Mouse (Mus musculus) ovary, postnatal 10 days (tissue): ENCODE measurements at regions not wholly inside any gene's neighbourhood (a gene's known extent, or its start where the extent isn't known, plus 50 kb on each side); places are given as distances from the start of the nearest gene placed in this dataset.

Experiments used
- DNase-seq: peaks from one replicate; pipeline ENCODE4 v3.0.0; 2022; ENCODE audit warnings: low spot score

DNA sequence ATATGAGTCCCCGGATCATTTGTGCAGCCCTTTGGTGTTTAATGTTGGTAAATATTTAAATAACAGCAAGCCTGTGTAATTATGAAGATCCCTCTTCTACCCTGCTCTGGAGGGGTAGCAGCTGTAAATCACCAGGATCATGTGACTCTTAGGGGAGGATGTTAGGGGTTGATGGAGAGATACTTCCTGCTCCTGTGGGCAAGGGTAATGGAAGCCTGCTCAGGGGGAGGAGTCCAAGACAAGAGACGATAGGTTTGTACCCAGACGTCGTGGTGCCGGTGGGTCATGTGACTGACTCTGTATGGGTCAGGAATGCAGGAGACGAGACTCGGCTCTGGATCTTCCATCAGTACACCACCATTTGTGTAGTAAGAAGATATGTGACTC lies 166.7 kb downstream of the Cdh26 start:
- no peak for DNase-seq

DNA sequence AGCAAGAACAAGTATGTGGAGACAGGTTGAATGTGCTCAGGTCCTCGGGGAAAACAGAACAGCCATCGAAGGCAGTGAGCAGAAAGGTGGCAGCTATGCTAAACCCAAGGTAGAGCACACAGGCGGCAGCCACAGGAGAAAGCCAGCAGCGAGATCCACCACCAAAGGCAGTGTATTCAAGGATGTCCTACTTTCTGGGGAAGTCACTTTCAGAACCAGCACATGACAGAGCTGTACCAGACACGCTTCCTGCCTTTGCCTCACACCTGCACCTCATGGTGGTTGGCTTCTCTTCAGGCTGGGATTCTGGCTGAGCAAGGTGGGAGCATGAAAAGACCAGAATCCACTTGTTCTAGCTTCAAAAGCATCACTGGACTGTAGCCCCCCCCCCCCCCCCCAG lies 168.0 kb downstream of the Cdh26 start:
- no peak for DNase-seq

DNA sequence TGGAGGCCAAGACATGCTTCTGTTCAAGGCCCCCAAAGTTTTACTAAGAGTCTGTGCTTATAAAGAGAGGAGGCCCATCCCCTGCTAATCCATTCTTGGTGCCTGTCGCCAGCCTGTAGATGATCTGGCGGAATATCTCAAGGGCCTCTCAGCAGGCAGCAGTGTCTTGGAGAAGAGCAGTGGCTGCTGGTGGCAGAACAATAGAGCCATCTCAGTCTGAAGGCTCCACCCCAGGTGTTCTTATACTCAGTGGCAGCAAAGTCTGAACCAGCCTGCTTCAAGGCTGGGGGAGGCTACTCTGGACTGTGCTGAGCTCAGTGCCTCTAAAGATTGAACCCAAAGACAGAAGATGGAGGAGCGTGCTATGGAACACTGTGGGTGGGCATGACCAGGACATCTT lies 168.5 kb downstream of the Cdh26 start:
- DNase-seq, result no peak

GRCm38 (mm10) chr2:178603443-178603842 lies 173.1 kb downstream of the Cdh26 start:
- DNase-seq, result no peak

DNA sequence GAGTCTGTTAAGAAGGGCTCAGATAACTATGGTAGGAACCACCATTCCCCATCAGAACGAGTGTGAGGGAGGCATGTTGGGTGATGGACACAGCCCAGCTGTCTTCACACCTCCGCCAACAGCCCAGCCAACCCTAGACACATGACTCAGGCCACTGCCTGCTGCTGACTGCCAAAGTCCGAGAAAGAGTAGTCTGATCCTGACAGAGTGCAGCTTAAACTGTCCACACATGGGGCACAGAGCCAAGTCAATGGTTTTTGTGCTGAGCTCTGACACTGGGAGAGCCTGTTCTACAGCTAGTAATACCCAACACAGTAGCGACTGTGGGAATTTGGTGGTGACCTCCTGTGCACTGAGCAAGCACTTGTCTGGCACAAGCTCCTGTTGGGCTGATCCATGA lies 176.4 kb downstream of the Cdh26 start:
- DNase-seq, result peak; percentile 18

- no peak for DNase-seq
These were observed 180.1 kb downstream of the Cdh26 start for GRCm38 (mm10) chr2:178610211-178610975.

GRCm38 (mm10) chr2:178614761-178615160 lies 184.4 kb downstream of the Cdh26 start:
- no peak for DNase-seq

DNA sequence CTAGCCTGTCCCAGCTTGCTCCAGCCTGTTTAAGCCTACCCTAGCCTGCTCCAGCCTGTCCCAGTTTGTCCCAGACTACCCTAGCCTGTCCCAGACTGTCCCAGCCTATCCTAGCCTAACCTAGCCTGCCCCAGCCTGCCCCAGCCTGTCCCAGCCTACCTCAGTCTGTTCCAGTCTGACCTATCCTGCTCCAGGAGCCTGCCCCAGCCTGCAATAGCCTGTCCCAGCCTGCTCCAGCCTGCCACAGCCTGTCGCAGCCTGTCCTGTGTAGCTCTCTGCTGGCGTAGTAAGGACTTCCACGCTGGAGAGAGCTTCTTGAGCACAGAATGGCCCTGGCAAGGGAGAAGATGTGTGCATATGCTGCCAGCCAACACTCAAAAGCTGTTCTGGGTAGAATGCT lies 192.5 kb downstream of the Cdh26 start:
- no peak for DNase-seq

- no peak for DNase-seq
These were observed 194.1 kb downstream of the Cdh26 start for GRCm38 (mm10) chr2:178624475-178624874.

- no peak for DNase-seq
These were observed 194.6 kb downstream of the Cdh26 start for GRCm38 (mm10) chr2:178624907-178625306.

GRCm38 (mm10) chr2:178629756-178630155 lies 199.4 kb downstream of the Cdh26 start:
- no peak for DNase-seq

- DNase-seq, result no peak
These were observed 200.2 kb downstream of the Cdh26 start for GRCm38 (mm10) chr2:178630511-178630910.

GRCm38 (mm10) chr2:178631336-178631735 lies 201.0 kb downstream of the Cdh26 start:
- no peak for DNase-seq

DNA sequence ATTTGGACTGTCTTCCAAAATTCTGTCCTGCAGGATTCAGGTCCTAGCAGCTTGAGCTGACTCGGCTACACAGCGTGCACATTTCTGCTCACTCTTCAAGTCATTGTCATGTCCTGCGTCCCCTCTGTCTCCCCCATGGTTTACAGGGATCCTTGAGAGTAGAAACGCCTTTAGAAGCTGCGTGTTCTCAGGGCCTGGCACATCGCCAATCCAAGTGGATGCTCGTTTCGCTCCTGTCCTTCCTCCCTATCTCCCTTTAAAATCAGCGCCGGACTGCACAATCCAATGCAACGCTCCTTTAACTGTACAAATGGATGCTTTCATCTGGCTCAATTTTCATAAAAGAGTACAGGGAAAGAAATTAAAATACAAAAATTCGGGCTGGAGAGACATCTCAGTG lies 201.6 kb downstream of the Cdh26 start:
- DNase-seq, result no peak

- DNase-seq, result no peak
These were observed 202.7 kb downstream of the Cdh26 start for GRCm38 (mm10) chr2:178632831-178633585.

DNA sequence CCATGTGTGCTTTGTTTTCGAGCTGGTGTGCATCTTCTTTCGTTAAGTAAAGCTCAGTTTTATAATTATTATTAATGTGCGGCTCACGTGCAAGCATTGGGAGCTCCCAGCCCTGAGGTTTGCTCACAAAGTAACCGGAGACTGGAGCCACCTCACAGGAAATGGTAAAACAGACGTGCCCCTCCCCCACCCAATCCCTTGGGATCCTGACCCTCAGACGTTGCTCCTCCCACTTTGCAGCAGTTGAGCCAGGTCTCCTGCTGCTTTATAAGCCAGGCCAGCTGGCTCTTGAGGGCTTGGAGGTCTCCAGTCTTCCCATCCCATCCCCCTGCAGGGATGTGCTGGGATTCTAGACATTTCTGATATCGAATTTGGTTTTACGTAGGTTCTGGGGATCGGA lies 203.8 kb downstream of the Cdh26 start:
- no peak for DNase-seq

- no peak for DNase-seq
These were observed 205.4 kb downstream of the Cdh26 start for GRCm38 (mm10) chr2:178635685-178636084.

GRCm38 (mm10) chr2:178636901-178637300 lies 206.6 kb downstream of the Cdh26 start:
- DNase-seq, result no peak

DNA sequence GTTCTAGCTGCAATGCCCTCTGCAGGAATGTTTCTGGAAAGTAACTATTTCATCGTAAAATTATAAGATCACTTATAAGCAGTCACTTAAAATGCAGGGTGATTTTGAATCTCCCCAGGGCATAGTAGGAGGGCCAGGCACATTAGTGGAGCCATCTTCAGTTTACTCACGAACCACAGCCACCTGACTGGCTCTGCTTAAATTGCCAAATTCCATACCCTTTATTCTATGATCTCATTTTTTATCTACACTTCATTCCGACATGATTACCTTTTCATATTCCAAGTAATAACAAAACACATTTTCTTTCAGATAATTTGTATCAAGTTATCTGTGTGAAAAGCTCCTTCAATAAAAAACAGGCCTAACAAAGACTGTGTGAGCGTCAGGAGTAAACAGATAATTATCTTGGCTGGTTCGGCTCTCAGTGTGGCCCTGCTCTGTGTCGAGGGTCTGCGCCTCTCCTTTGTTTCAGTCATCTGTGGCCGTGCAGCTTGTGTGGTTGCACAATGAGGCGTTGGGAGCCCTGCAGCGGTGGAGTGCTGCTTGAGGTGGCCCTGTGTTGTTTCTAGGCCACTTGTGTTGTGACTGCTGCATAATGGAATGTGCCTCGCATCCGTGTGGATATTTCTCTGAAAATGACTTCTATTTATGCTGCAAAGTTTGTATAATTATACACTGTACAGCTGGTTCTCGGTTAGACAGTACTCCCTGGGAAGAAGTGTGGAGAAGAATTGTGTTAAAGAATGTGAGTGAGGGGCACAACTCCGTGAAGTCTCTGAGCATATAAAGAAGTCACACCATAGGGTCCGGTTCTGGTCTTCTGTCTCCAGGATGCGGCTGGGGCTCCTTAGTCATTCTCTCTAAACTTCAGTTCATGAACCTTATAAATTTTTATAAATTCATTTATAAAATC lies 212.1 kb downstream of the Cdh26 start:
- DNase-seq, result no peak

DNA sequence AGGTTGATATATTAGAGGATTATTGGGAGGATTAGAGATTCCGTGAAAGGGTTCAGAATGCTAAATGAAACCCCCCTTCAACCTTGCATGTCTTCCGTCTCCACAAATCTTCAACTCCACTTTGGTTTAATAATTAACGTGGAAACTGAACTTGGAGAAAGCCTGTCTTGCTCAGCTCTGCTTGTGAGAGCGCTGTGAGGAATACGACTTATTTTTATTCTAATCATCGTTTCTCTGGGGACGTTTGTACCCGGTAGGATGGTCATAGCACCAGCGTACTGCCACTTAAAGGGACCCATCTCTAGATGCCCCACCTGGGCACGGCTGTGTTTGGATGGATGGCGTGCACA lies 212.7 kb downstream of the Cdh26 start:
- no peak for DNase-seq

DNA sequence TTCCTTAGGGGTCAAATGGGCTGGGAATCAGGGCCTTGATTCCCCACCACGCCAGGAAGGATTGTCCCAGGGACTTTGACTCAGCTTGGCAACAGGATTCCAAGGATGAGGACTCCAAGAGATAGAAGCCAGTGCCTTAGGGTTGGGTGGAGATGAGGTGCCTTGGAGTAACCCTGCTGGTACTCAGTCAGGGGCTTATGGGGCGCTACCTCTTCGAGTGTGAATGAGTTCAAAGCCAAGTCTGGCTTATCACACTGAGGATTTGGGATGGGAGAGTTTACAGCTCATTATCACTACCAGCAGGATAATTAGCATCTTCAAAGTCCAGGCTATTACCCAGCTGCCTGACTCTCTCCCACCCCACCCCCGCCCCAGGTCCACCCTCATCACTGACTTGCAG lies 213.5 kb downstream of the Cdh26 start:
- DNase-seq, result no peak

- DNase-seq, result no peak
These were observed 229.7 kb downstream of the Cdh26 start for GRCm38 (mm10) chr2:178660071-178660470.

DNA sequence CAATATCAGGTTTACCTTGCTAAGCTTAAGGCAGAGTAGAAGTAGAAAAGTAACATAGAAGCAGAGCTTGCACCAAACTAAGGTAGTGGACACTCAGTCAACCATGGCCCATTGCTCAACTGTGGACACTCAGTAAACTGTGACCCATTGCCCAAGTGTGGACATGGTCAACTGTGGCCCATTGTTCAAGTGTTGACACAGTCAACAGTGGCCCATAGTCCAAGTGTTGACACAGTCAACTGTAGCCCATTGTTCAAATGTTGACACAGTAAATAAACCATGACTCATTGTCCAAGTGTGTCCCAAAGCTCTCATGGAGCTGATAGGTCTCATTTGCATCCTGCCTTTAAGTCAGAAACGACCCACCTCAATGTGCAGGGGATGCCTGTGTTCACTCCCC lies 232.1 kb downstream of the Cdh26 start:
- DNase-seq, result no peak
